Mouse (Mus musculus): ENCODE data around the gene Pafah1b1. TPM values are rescaled to one million over a fixed set of nuclear protein-coding genes. Genes with fewer than 3 reads are reported as not detected.

The Pafah1b1 gene
- polyA plus RNA-seq, 1 experiment from 2014 or later = 53.0 TPM

- no peaks in the 10 kb centered on the region for H3K36me3 ChIP-seq (ENCODE audit: insufficient read depth, low read length)
- TF ChIP-seq CTCF (IDR thresholded peaks at IDR 0.05; ENCODE audit: low read depth) = no peak
- H3K4me2 ChIP-seq (ENCODE audit: low read length) = peak overlapping the region; percentile 94
- peak; percentile 67 for ATAC-seq (replicated peaks; ENCODE audit: low FRiP score, low read depth)
- H3K27me3 ChIP-seq (ENCODE audit: insufficient read depth, low read length) = no peaks in the 10 kb centered on the region
- peak overlapping the region; percentile 93 for H3K9ac ChIP-seq (ENCODE audit: low read depth, low read length)
- WGBS = 1% methylated on average over 40 of the region's 53 CpGs
- peak; percentile 65 for DNase-seq (ENCODE audit: low spot score)
- peaks cover 25% of the 10 kb centered on the region for H3K4me1 ChIP-seq (replicated peaks; ENCODE audit: insufficient read depth, low read length)
- H3K9me3 ChIP-seq (replicated peaks; ENCODE audit: low read length) = no peaks in the 10 kb centered on the region
- H3K4me3 ChIP-seq (replicated peaks; ENCODE audit: low read depth, low read length) = peak overlapping the region; percentile 95
- H3K27ac ChIP-seq = peak overlapping the region; percentile 94
Observed at GRCm38 (mm10) chr11:74649647-74650551, 74.6 kb downstream of the Pafah1b1 start.

- H3K9ac ChIP-seq (ENCODE audit: low read depth, low read length) = peak within 1 kb of the TSS; percentile 93
- H3K27me3 ChIP-seq (ENCODE audit: insufficient read depth, low read length) = no peaks in the 10 kb centered on the region
- WGBS = under 1% methylated on average over 58 of the region's 58 CpGs
- no peaks in the 10 kb centered on the region for H3K9me3 ChIP-seq (replicated peaks; ENCODE audit: low read length)
- peak within 1 kb of the TSS; percentile 95 for H3K4me3 ChIP-seq (replicated peaks; ENCODE audit: low read depth, low read length)
- ATAC-seq (replicated peaks; ENCODE audit: low FRiP score, low read depth) (peak; percentile 89), DNase-seq (ENCODE audit: low spot score) (peak; percentile 98)
- peak within 1 kb of the TSS; percentile 94 for H3K27ac ChIP-seq
- H3K4me1 ChIP-seq (replicated peaks; ENCODE audit: insufficient read depth, low read length) = peaks cover 25% of the 10 kb centered on the region
- H3K36me3 ChIP-seq (ENCODE audit: insufficient read depth, low read length) = no peaks in the 10 kb centered on the region
- TF ChIP-seq CTCF (IDR thresholded peaks at IDR 0.05; ENCODE audit: low read depth) = no peak
- peak within 1 kb of the TSS; percentile 94 for H3K4me2 ChIP-seq (ENCODE audit: low read length)
Observed at GRCm38 (mm10) chr11:74649095-74649646, 75.3 kb downstream of the Pafah1b1 start, which contains the start of gene Cluh. TSS of gene Cluh (plus strand) at chr11:74649495.

GRCm38 (mm10) chr11:74648676-74649075 is 75.8 kb downstream of the Pafah1b1 start:
- Histone ChIP-seq H3K9me3 (replicated peaks; ENCODE audit: low read length) (no peaks in the 10 kb centered on the region), H3K27me3 (ENCODE audit: insufficient read depth, low read length) (no peaks in the 10 kb centered on the region), H3K36me3 (ENCODE audit: insufficient read depth, low read length) (no peaks in the 10 kb centered on the region), H3K9ac (ENCODE audit: low read depth, low read length) (peak overlapping the region; percentile 43; the same call in 1 of the 2 replicates), H3K4me2 (ENCODE audit: low read length) (peak overlapping the region; percentile 94), H3K4me3 (replicated peaks; ENCODE audit: low read depth, low read length) (peak overlapping the region; percentile 95), H3K4me1 (replicated peaks; ENCODE audit: insufficient read depth, low read length) (peaks cover 25% of the 10 kb centered on the region), H3K27ac (peak overlapping the region; percentile 62)
- 0 out of 2 replicates have a peak, but pooled peaks have one; percentile 0 for ATAC-seq (replicated peaks; ENCODE audit: low FRiP score, low read depth)
- WGBS = 7% methylated on average over 1 of the region's 1 CpGs
- DNase-seq (ENCODE audit: low spot score) = no peak
- TF ChIP-seq CTCF (IDR thresholded peaks at IDR 0.05; ENCODE audit: low read depth) = no peak

- Histone ChIP-seq H3K27me3 (ENCODE audit: insufficient read depth, low read length) (no peaks in the 10 kb centered on the region), H3K4me1 (replicated peaks; ENCODE audit: insufficient read depth, low read length) (peaks cover 22% of the 10 kb centered on the region), H3K9me3 (replicated peaks; ENCODE audit: low read length) (no peaks in the 10 kb centered on the region), H3K4me2 (ENCODE audit: low read length) (no peak overlapping the region), H3K27ac (no peak overlapping the region), H3K9ac (ENCODE audit: low read depth, low read length) (no peak overlapping the region), H3K4me3 (replicated peaks; ENCODE audit: low read depth, low read length) (no peak overlapping the region), H3K36me3 (ENCODE audit: insufficient read depth, low read length) (no peaks in the 10 kb centered on the region)
- no peak for ATAC-seq (replicated peaks; ENCODE audit: low FRiP score, low read depth)
- DNase-seq (ENCODE audit: low spot score) = no peak
- TF ChIP-seq CTCF (IDR thresholded peaks at IDR 0.05; ENCODE audit: low read depth) = no peak
- 96% methylated on average over 1 of the region's 1 CpGs for WGBS
Observed at GRCm38 (mm10) chr11:74647966-74648365, 76.5 kb downstream of the Pafah1b1 start.

GRCm38 (mm10) chr11:74639628-74640027 is 84.8 kb downstream of the Pafah1b1 start:
- no peaks in the 10 kb centered on the region for H3K9me3 ChIP-seq (replicated peaks; ENCODE audit: low read length)
- DNase-seq (ENCODE audit: low spot score) = no peak
- H3K4me3 ChIP-seq (replicated peaks; ENCODE audit: low read depth, low read length) = no peak overlapping the region
- peak overlapping the region; percentile 13; the same call in 1 of the 2 replicates for H3K9ac ChIP-seq (ENCODE audit: low read depth, low read length)
- WGBS = 79% methylated on average over 1 of the region's 1 CpGs
- H3K4me1 ChIP-seq (replicated peaks; ENCODE audit: insufficient read depth, low read length) = peaks cover 11% of the 10 kb centered on the region; the same call in 1 of the 2 replicates
- no peaks in the 10 kb centered on the region for H3K36me3 ChIP-seq (ENCODE audit: insufficient read depth, low read length)
- no peak for TF ChIP-seq CTCF (IDR thresholded peaks at IDR 0.05; ENCODE audit: low read depth)
- 0 out of 2 replicates have a peak overlapping the region, but pooled peaks have one; percentile 86 for H3K27ac ChIP-seq
- no peak for ATAC-seq (replicated peaks; ENCODE audit: low FRiP score, low read depth)
- H3K4me2 ChIP-seq (ENCODE audit: low read length) = no peak overlapping the region
- H3K27me3 ChIP-seq (ENCODE audit: insufficient read depth, low read length) = no peaks in the 10 kb centered on the region

GRCm38 (mm10) chr11:74638791-74639411 is 85.6 kb downstream of the Pafah1b1 start:
- Histone ChIP-seq H3K27ac (peak overlapping the region; percentile 86), H3K4me2 (ENCODE audit: low read length) (peak overlapping the region; percentile 81), H3K9ac (ENCODE audit: low read depth, low read length) (peak overlapping the region; percentile 75), H3K9me3 (replicated peaks; ENCODE audit: low read length) (no peaks in the 10 kb centered on the region), H3K4me1 (replicated peaks; ENCODE audit: insufficient read depth, low read length) (peaks cover 11% of the 10 kb centered on the region; the same call in 1 of the 2 replicates), H3K27me3 (ENCODE audit: insufficient read depth, low read length) (no peaks in the 10 kb centered on the region), H3K36me3 (ENCODE audit: insufficient read depth, low read length) (no peaks in the 10 kb centered on the region), H3K4me3 (replicated peaks; ENCODE audit: low read depth, low read length) (peak overlapping the region; percentile 66)
- no peak for DNase-seq (ENCODE audit: low spot score)
- WGBS = 8% methylated on average over 9 of the region's 9 CpGs
- no peak for TF ChIP-seq CTCF (IDR thresholded peaks at IDR 0.05; ENCODE audit: low read depth)
- no peak; the same call in 1 of the 2 replicates for ATAC-seq (replicated peaks; ENCODE audit: low FRiP score, low read depth)
